Mouse (Mus musculus) layer of hippocampus, adult 9-11 months (tissue): ENCODE data around the gene Vmn1r233.
A peak's percentile ranks its signal among the peaks of the same experiment; 100 is the strongest.

ENCODE experiments used
- DNase-seq: peaks from one replicate; pipeline ENCODE4 v3.0.0; 2022

The Vmn1r233 gene

DNA sequence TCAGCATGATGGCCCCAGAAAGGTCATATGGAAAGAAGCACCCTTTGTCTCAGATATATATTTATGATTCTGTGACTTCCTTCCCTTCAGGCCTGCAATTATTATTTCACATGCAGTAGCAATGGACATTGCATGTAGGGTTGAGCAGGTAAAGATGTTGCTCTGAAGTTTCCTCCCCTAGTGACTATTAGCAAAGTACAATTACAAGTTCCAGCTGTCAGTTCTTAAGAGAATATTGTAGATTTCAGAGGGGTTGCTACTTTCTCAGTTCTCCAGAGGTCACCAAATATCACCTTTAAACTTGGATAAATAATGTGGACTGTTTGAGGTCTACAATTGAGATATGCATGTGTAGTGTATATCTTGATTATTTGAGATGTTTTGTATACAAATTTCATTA lies at the start of gene Vmn1r233:
Vmn1r233 (minus strand) TSS at position 101 of the 400 bp plus-strand sequence.
- no peak for DNase-seq

DNA sequence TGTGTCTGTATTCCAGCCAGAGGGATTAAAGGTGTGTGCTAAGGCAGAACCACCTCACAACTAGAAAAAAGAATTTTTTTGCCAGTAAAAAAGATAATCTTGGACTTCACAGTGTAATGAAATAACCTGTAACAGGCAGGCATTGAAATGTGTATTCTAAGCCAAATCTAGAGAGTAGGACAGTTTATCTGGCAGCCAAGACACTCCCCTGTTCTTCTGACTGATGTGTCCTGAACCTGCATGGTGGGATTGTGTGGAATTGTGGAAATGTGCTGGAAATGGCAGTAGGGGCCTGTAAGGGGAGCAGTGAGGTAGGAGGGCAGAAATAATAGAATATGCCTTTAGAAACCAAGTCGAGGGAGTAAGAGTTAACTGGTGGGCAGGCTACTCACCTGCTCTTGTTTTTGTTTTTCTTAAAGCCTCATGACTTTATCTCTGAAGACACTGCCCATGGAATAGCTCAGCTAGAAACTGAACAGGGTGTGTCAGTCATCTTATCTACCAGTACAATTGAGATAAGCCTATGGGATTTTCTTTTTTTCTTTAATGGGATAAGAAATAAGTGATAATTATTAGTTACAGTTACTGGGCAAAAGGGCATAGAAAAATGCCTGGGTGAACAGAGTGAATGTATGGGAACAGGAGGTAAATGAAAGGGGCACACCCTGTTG lies 22.3 kb upstream of the Vmn1r233 start:
- DNase-seq = no peak

GRCm38 (mm10) chr17:21009726-21010125 lies 13.5 kb upstream of the Vmn1r233 start:
- DNase-seq = no peak

DNA sequence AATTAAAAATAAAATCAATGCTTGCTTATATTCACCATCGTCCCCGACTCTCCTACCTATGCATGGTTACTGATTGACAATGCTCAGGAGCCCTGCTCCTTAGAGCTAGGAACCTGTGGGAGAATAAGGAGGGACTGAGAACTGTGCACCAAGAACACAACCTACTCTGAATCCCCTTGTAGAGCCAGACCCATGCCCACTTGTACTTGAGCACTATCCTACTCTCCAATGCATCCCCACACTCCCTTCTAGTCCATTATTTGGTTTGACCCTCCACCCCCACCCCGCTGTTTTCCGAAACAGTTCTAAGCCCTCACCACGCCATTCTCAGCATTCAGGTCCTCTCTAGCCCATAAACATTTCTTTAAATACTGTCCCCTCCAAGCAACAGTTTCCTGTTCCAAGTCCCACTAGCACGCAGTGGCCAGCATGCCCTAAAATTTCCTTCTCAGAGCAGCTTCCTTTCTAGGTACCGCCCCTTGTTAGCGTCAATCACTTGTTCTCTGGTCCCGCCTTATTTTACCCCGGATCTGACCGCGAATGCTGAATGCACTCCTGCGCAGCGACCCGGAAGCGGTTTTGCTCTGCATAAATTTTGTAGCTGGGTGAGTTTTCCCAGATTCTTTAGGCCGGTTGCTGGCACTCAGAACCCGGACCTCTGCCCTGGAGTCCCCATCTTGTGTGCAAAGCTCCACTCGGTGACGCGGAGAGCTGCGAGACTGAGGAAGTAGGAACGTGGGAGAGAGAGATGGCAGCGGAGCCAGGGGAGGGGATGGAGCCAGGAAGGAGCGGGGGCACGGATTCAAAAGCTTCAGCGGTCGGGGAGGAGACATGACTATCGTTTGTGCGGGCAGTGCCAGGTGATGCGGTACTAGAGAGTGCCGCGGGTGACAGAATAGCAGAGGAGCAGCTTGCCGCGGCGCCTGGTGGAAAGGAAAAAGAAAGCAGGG lies 12.4 kb upstream of the Vmn1r233 start, which contains the start of gene Zfp160:
Zfp160 (plus strand) TSS at position 522 of the 950 bp plus-strand sequence.
- DNase-seq = peak; percentile 90

DNA sequence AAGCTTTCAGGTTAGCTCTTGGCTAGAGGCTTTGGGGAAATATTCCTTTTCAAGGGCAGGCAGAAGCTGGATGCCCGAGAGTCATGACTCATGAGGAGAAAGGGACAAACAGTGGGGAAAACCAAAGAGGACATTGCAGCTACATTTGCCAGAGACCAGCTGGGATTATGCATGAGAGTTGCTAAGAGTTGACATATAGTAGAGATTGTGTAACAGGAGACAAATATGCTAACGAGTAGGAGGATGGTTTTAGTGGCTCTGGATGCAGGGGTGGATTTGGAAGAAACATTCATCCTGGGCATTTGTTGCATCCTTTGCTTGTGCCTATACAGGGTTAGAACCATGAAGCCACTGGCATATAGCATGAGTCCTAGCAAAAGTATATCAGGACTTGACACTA lies 2.5 kb downstream of the Vmn1r233 start:
- no peak for DNase-seq

DNA sequence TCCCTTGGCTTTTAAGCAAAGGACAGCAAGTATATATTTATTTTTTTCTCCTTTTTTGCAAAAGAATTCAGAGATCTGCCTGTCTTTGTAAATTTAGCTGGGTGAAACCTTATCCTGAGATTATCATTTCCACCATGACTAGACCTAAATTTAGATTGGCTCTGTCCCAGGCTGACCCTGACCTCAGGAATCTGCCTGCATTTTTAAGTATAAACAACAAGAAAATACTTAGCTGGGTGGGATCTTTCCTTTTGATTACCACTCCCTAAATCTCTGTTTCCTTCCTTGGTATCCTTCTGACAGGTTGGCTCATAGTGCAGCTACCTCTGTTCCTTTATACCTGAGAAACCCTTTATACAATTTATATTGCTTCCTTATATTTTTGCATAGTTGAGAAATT lies 29.6 kb downstream of the Vmn1r233 start:
- no peak for DNase-seq

GRCm38 (mm10) chr17:20965421-20965820 lies 30.8 kb downstream of the Vmn1r233 start:
- DNase-seq = no peak

GRCm38 (mm10) chr17:20960386-20960785 lies 35.9 kb downstream of the Vmn1r233 start:
- DNase-seq = no peak

GRCm38 (mm10) chr17:20946636-20947035 lies 49.6 kb downstream of the Vmn1r233 start:
- DNase-seq = no peak

DNA sequence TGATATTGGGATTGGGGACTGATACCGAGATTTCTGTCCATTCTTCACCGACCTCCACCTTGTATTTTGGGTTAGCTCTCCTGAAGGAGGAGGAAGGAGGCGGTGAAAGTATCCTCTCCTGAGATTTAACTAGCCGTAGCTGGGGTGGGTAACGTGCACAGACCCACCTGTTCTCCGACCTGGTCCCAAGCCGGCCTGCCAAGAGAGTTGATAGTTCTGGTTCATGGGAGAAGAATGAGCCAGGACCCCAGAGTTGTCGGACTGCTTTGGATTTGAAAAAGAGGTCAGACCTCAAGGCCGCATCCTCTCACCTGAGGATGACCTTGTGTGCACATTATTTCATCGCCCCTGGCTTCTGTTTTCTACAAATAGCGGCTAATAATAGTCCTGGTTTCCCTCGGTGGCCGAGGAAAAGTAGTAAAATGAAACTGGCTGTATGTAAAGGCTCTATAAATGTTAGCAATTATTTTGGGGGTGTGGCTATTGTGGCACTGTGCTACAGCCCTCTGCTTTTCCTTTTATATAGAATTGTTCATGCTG lies 50.2 kb downstream of the Vmn1r233 start:
- DNase-seq = no peak

DNA sequence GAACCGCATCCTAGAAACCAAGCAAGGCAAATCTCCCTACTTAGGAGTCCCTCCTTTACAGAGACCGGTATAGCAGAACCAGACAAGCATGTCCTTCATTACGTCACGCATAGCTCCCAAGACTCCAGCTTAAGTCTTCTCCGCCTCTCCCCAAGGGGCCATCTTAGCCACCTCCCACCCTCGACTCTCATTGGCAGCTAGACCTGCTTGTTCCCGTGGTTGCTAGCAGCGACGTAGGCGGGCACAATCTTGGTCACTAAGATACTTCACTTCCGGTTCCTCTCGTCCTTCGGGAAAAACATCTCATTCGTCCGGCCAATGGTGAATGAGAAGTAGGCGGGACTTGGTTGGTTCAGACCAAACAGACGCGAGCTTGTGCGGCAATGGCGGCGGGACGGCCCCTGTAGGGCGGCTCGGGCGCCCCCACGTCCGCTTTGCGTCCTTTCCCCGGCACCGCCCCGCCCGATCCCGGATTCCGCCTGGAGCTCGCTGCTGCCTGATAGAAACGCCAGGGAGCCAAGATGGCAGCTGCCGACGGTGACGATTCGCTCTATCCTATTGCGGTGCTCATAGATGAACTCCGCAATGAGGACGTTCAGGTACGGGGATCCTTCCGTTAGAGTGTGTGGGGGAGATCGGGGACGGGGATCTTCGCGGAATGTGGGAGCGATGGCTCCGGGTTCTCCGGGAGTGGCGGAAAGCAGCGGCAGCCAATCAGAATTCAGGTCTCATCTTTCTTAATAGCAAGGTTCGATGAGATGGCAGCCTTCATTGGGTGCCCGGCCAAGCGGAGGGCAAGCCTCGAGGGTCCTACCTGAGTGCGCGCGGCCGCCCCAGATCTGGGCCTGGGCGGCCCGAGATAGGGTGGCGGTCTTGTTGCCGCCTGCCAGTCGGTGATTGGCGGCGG lies 51.0 kb downstream of the Vmn1r233 start, which contains the start of gene Ppp2r1a:
Ppp2r1a (plus strand) TSS at position 327 of the 907 bp plus-strand sequence.
- peak; percentile 100 for DNase-seq

DNA sequence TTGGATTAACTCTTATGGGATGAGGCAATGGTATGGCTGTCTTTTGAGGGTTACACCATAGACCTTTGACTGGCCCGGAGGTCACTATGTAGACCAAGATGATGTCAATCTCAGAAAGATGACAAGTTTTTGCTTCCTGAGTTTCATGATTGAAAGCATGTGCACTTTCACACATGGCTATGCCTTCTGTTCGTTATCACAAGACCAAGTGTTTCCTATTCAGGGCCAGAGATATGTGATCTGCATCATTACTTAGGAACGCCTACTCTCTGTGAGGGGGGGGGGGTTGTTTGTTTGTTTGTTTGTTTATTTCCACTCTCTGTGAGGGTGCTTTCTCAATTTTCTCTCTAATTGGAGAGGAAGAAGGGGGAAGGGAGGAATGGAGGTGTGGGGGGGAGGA lies 52.0 kb downstream of the Vmn1r233 start:
- DNase-seq = no peak
